Mouse (Mus musculus) adrenal gland, postnatal 25 days (tissue): Measurements from ENCODE around the gene Lyrm2. TPM values are rescaled to one million over a fixed set of nuclear protein-coding genes. Genes with fewer than 3 reads are reported as not detected.

ENCODE experiments used
- DNase-seq: peaks from one replicate; pipeline ENCODE4 v3.0.0; 2021; ENCODE audit warnings: mixed read lengths
- long read RNA-seq: library from polyadenylated mRNA; stranded (forward); transcript quantifications from one replicate; pipeline ENCODE4 v2.0.0, GENCODE M21; 2021
- total RNA-seq: library from RNA; stranded (reverse); gene quantifications from 2 replicates; pipeline ENCODE4 v1.2.3, GENCODE M21; 2021

The Lyrm2 gene
- total RNA-seq = 65.9 and 72.1 TPM in 2 replicates
- long read RNA-seq, transcript Lyrm2-201 (3 exons, 465 nt) = major isoform, 24 of 29 reads
- long read RNA-seq, partial matches to known transcripts = 0 of 29 reads
- long read RNA-seq, other reads (novel, unspliced or antisense) = 4 of 29 reads

- peak; percentile 79 for DNase-seq
These were observed at the start of gene Lyrm2 for GRCm38 (mm10) chr4:32799966-32800576. Lyrm2 (plus strand) TSS chr4:32800253.

GRCm38 (mm10) chr4:32750711-32751110 is 49.3 kb upstream of the Lyrm2 start:
- DNase-seq = no peak

GRCm38 (mm10) chr4:32757430-32757829 is 42.6 kb upstream of the Lyrm2 start:
- DNase-seq = no peak

GRCm38 (mm10) chr4:32767471-32767870 is 32.6 kb upstream of the Lyrm2 start:
- no peak for DNase-seq

GRCm38 (mm10) chr4:32768046-32768445 is 32.0 kb upstream of the Lyrm2 start:
- no peak for DNase-seq

- DNase-seq = no peak
These were observed 29.7 kb upstream of the Lyrm2 start for GRCm38 (mm10) chr4:32770284-32770810.

- no peak for DNase-seq
These were observed 20.1 kb upstream of the Lyrm2 start for GRCm38 (mm10) chr4:32779996-32780395.

- no peak for DNase-seq
These were observed 12.9 kb upstream of the Lyrm2 start for GRCm38 (mm10) chr4:32787110-32787509.

- DNase-seq = no peak
These were observed 11.0 kb upstream of the Lyrm2 start for GRCm38 (mm10) chr4:32789020-32789419.

GRCm38 (mm10) chr4:32798976-32799375 is 1.1 kb upstream of the Lyrm2 start:
- DNase-seq = no peak

- no peak for DNase-seq
These were observed 621 bp downstream of the Lyrm2 start for GRCm38 (mm10) chr4:32800577-32801170.

- no peak for DNase-seq
These were observed 17.4 kb downstream of the Lyrm2 start for GRCm38 (mm10) chr4:32817478-32817877.

- no peak for DNase-seq
These were observed 20.6 kb downstream of the Lyrm2 start for GRCm38 (mm10) chr4:32820676-32821075.

GRCm38 (mm10) chr4:32824254-32824653 is 24.2 kb downstream of the Lyrm2 start:
- no peak for DNase-seq

- DNase-seq = peak; percentile 33
These were observed 26.9 kb downstream of the Lyrm2 start for GRCm38 (mm10) chr4:32826925-32827324.

- DNase-seq = no peak
These were observed 28.5 kb downstream of the Lyrm2 start for GRCm38 (mm10) chr4:32828385-32829077.

- no peak for DNase-seq
These were observed 29.3 kb downstream of the Lyrm2 start for GRCm38 (mm10) chr4:32829316-32829715.

- no peak for DNase-seq
These were observed 33.6 kb downstream of the Lyrm2 start for GRCm38 (mm10) chr4:32833494-32834282.

GRCm38 (mm10) chr4:32834541-32834940 is 34.5 kb downstream of the Lyrm2 start:
- DNase-seq = no peak

GRCm38 (mm10) chr4:32836071-32836470 is 36.0 kb downstream of the Lyrm2 start:
- DNase-seq = no peak

- no peak for DNase-seq
These were observed 38.3 kb downstream of the Lyrm2 start for GRCm38 (mm10) chr4:32838401-32838800.
